Mouse (Mus musculus): ENCODE results near the gene Uba7. TPM values are rescaled to one million over a fixed set of nuclear protein-coding genes. Genes with fewer than 3 reads are reported as not detected.
"Not testable (repeated sequence)": the region's sequence is repeated elsewhere in the genome, so short reads cannot be mapped to it uniquely, and the experiment has no call there.

Gene Uba7
- total RNA-seq, 1 experiment from 2014 or later: 103 TPM

DNA sequence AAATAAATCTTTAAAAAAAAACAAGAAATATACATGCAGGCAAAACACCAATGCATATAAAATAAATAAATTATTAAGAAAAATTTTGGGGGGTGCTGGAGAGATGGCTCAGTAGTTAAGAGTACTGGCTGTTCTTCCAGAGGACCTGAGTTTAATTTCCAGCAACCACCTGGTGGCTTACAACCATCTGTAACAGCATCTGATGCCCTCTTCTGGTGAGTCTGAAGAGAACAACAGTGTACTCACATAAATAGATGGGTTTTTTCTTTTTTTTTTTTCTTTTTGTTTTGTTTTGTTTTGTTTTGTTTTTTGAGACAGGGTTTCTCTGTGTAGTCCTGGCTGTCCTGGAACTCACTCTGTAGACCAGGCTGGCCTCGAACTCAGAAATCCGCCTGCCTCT lies 38.3 kb downstream of the Uba7 start:
- not testable (repeated sequence) for ATAC-seq (replicated peaks in 1 of 2; ENCODE audit: insufficient read depth in 1 of 2, low FRiP score in 2 of 2, low TSS enrichment in 1 of 2, low read depth in 1 of 2, poor library complexity in 2 of 2, severe bottlenecking in 2 of 2)

- ATAC-seq (replicated peaks in 1 of 2; ENCODE audit: insufficient read depth in 1 of 2, low FRiP score in 2 of 2, low TSS enrichment in 1 of 2, low read depth in 1 of 2, poor library complexity in 2 of 2, severe bottlenecking in 2 of 2): no peak
Measured at GRCm38 (mm10) chr9:108017127-108017526, 41.8 kb downstream of the Uba7 start.

GRCm38 (mm10) chr9:108020741-108021140 lies 45.4 kb downstream of the Uba7 start:
- ATAC-seq (replicated peaks in 1 of 2; ENCODE audit: insufficient read depth in 1 of 2, low FRiP score in 2 of 2, low TSS enrichment in 1 of 2, low read depth in 1 of 2, poor library complexity in 2 of 2, severe bottlenecking in 2 of 2): no peak

DNA sequence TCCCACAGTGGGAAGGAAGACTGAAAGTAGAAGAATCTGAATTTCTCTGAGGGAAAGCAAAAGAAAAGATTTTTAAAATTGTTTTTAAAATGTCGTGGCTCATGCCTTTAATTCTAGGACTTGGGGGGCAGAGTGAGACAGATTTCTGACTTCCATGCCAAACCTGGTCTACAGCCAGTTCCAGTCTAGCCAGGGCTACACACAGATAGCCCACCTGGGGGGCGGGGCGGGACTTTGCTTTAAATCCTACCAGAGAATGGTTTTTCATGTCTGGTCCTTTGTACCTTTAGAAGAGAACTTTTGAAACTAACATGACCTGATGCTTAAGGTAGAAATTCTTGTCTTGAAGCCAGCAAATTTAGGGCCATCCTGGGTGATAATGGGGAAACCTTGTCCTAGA lies 47.9 kb downstream of the Uba7 start:
- ATAC-seq (replicated peaks in 1 of 2; ENCODE audit: insufficient read depth in 1 of 2, low FRiP score in 2 of 2, low TSS enrichment in 1 of 2, low read depth in 1 of 2, poor library complexity in 2 of 2, severe bottlenecking in 2 of 2): no peak

- ATAC-seq (replicated peaks in 1 of 2; ENCODE audit: insufficient read depth in 1 of 2, low FRiP score in 2 of 2, low TSS enrichment in 1 of 2, low read depth in 1 of 2, poor library complexity in 2 of 2, severe bottlenecking in 2 of 2): no peak
Measured at GRCm38 (mm10) chr9:108026584-108026983, 51.3 kb downstream of the Uba7 start.

GRCm38 (mm10) chr9:108027867-108028266 lies 52.6 kb downstream of the Uba7 start:
- no peak for ATAC-seq (replicated peaks in 1 of 2; ENCODE audit: insufficient read depth in 1 of 2, low FRiP score in 2 of 2, low TSS enrichment in 1 of 2, low read depth in 1 of 2, poor library complexity in 2 of 2, severe bottlenecking in 2 of 2)

DNA sequence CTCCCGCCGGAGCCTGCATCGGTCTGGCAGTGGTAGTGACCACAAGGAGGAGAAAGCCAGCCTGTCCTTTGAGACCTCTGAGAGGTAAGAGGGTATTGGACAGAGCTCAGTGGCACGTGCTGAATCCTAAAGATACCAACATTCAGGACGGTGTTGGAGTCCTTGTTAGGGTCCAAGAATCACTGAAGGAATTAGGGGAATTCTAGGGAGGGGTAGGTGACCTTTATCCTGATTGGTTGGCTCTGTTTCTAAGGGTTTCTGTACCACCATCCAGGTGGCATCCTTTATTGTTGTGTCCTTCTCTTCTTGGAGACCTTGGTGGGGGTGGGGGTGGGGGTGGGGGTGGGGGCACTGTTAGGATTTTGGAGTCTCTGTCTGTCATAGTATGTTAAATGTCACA lies 56.8 kb downstream of the Uba7 start:
- ATAC-seq (replicated peaks in 1 of 2; ENCODE audit: insufficient read depth in 1 of 2, low FRiP score in 2 of 2, low TSS enrichment in 1 of 2, low read depth in 1 of 2, poor library complexity in 2 of 2, severe bottlenecking in 2 of 2): no peak

Other genes with a start within 250 kb of the Uba7 start
- gene Rbm5, start 204.5 kb upstream of the Uba7 start, total RNA-seq (2017): 309 and 331 TPM in 2 replicates
- 165 and 170 TPM in 2 replicates for gene Rbm6, start 102.3 kb upstream of the Uba7 start, total RNA-seq (2017)
- gene Mon1a, start 87.4 kb upstream of the Uba7 start, total RNA-seq (2017): 11.5 and 12.3 TPM in 2 replicates
- 0.25 TPM in 1 of 2 replicates, not detected in the other for gene Mst1r, start 68.6 kb upstream of the Uba7 start, total RNA-seq (2017)
- gene Actl11, start 47.0 kb upstream of the Uba7 start, total RNA-seq (2017): not detected in 2 replicates
- 0.25 and 0.38 TPM in 2 replicates for gene Camkv, start 39.8 kb upstream of the Uba7 start, total RNA-seq (2017)
- 19.3 and 40.1 TPM in 2 replicates for gene Traip, start 25.4 kb upstream of the Uba7 start, total RNA-seq (2017)
- gene Gm20661, start 7.6 kb downstream of the Uba7 start, total RNA-seq (2017): 2.2 and 2.3 TPM in 2 replicates
- 49.9 and 50.4 TPM in 2 replicates for gene Inka1, start 10.4 kb downstream of the Uba7 start, total RNA-seq (2017)
- gene Cdhr4, start 17.0 kb downstream of the Uba7 start, total RNA-seq (2017): 3.3 and 3.9 TPM in 2 replicates
- gene Gm20662, start 20.8 kb downstream of the Uba7 start, total RNA-seq (2017): 1.6 TPM in 1 of 2 replicates, not detected in the other
- gene Ip6k1, start 27.0 kb downstream of the Uba7 start, total RNA-seq (2017): 45.7 and 127 TPM in 2 replicates
- gene Gmppb, start 73.7 kb downstream of the Uba7 start, total RNA-seq (2017): 10.8 and 16.2 TPM in 2 replicates
- gene Amigo3, start 77.7 kb downstream of the Uba7 start, total RNA-seq (2017): 1.9 and 3.4 TPM in 2 replicates
- gene Mst1, start 104.9 kb downstream of the Uba7 start, total RNA-seq (2017): not detected in 2 replicates
- gene Rnf123, start 107.8 kb downstream of the Uba7 start, total RNA-seq (2017): 35.1 and 40.5 TPM in 2 replicates
- 90.6 and 109 TPM in 2 replicates for gene Apeh, start 119.1 kb downstream of the Uba7 start, total RNA-seq (2017)
- 2.7 and 3.6 TPM in 2 replicates for gene Bsn, start 214.9 kb downstream of the Uba7 start, total RNA-seq (2017)